Mouse (Mus musculus) left cerebral cortex, postnatal 4 days (tissue): ENCODE results near the gene Ccdc117. TPM values are rescaled to one million over a fixed set of nuclear protein-coding genes. Genes with fewer than 3 reads are reported as not detected.
"Not testable (repeated sequence)": the region's sequence is repeated elsewhere in the genome, so short reads cannot be mapped to it uniquely, and the experiment has no call there.

ENCODE experiments used
- DNase-seq: peaks from one replicate; pipeline ENCODE4 v3.0.0-alpha.2; 2022
- intact Hi-C: fragments of 180-260 bp; cut with DNase I; formaldehyde crosslinking; loops from one replicate; pipeline ENCODE4 v1.15.1; 2025
- total RNA-seq, 2 experiments: library from RNA; stranded (reverse); gene quantifications; 2 replicates each; pipeline ENCODE4 v1.2.3; 2021

The Ccdc117 gene
- total RNA-seq, 2 experiments from 2014 or later = 10.9 TPM

DNA sequence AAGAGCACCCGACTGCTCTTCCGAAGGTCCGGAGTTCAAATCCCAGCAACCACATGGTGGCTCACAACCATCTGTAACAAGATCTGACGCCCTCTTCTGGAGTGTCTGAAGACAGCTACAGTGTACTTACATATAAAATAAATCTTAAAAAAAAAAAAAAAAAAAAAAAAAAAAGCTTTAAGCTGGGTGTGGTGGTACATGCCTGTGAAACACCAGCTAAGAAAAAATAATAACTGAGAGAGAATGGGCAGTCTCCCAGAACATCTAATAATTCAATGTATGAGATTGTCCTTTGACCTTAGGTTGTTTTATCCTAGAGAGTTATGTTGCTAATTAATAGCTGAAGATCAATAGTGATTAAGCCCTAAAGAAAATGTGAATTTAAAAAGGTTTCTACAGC lies 4.5 kb downstream of the Ccdc117 start:
- intact Hi-C loops, DNase-seq: not testable (repeated sequence)

- DNase-seq = no peak
- intact Hi-C loops = no loop called here
These were observed 8.9 kb downstream of the Ccdc117 start for GRCm38 (mm10) chr11:5533108-5533507.

DNA sequence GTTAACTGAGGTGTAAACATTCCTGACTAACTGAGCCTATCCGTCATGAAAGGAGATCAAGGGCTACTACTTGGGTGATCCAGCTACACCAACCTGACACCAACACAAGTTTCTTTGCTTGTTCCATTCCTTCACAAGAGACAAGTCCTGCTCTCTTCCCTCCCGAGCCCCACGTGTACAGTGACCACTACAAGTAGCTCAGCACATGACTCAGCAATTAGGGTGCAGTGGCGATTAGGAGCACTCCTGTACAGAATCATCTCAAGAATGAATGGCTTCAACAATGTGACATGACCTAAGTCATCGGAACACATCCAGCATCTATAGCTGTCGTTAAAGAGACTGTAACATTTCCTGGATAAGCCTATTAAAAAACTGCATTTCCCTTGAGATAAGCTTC lies 11.3 kb downstream of the Ccdc117 start:
- intact Hi-C loops = no loop called here
- no peak for DNase-seq

GRCm38 (mm10) chr11:5530172-5530571 lies 11.8 kb downstream of the Ccdc117 start:
- intact Hi-C loops = no loop called here
- no peak for DNase-seq

GRCm38 (mm10) chr11:5528841-5529240 lies 13.1 kb downstream of the Ccdc117 start:
- intact Hi-C loops = no loop called here
- DNase-seq = no peak

DNA sequence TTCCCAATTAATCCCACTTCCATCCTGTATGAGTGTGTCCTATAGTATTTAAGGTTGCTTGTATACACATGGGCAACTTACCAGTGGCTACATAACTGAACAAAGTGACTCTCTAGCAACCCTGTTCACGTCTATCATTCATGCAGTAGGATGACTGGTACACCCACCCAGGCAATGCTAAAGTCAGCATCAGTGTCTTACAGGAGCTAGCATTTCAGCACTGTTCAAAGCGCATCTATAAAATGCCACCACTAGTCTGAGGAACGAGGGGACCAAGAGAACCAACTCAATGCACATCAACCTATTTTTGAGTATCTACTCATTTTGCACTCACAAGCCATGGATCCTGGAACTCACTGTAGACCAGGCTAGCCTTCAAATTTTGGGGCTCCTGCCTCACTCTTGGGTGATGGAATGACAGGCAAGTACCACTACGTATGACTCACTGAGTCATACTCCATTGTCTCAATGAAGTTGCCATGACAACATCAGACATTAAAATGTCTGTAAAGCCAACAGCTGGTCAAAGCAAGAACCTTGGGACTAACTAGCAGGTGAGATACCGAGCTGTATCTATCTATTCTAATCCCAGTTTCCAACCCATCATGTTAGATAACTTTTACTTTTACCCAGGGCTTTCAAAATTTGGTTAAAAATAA lies 14.0 kb downstream of the Ccdc117 start:
- intact Hi-C loops = no loop called here
- DNase-seq = no peak

DNA sequence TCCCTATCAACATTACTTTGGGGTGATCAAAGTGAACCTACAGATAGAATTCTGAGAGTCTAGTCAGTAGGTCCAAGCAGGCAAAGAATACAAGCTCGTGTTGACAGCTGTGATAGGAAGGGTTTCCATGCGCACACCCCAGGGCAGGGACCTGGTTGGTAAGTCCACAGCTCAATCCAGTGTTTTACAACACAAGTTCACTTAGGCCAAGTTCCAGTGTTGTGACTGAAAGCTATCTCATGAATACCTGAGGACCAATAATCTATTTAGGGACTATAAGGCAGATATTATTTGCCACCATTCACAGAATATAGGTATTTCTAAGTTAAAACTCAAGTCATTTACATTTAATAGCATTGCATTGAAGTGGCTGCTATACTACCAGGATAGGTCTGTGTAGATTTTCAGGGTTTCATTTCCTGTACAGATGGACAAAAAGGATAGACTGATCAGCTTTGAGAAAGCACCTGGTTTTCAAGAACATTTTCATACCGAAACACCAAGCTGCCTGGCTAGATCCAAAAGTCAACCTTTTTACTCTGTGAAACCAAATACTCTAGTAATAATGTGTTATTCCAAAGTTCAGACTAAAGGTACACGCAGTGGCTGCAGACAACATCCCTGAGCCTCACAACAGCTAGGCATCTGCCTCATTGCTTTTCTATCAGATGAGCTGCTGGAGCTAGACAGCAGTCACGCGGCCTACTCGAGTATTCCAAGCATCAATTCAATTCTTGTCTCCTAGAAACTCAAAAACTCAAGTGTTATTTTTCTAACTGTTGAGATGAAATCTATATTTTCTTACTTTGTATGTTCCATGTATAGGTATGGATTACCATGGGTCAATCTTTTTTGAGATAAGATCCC lies 15.2 kb downstream of the Ccdc117 start:
- intact Hi-C loops = no loop called here

GRCm38 (mm10) chr11:5525418-5525817 lies 16.6 kb downstream of the Ccdc117 start:
- intact Hi-C loops = no loop called here
- no peak for DNase-seq

More for the DNA sequence above, 15.2 kb downstream of the Ccdc117 start:
- DNase-seq = no peak

DNA sequence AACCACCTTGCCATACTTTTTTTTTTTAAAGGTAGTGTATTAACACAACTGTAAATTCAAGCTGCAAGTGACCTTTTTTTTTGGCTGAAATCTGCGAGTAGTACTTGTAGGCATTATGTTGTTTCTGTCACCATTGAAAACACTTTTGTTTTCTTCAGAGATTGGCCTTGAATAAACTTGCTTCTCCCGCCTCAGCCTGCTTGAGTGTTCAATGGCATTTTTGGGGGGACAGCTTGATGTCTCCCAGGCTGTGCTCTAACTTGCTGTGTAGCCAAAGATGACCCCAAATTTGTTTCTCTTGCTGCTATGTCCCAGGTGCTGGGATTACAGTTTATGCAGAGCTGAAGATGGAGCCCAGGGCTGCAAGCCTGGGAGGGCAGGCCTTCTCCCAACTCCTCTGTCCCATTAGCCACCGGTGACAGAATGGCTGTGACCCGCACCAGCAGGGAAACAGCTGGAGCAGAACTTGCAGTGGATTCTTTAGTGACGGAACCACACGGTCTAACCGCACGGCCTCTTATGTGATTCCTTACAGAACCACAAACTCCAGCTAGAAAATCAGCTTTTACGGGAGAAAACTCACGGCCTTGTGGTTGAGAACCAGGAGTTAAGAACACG lies 19.1 kb downstream of the Ccdc117 start:
- intact Hi-C loops = loop anchor here (5.0 kb wide), 1 partner anchor 36 kb away; no protein-coding TSS in a partner anchor
- no peak for DNase-seq

GRCm38 (mm10) chr11:5521516-5522291 lies 20.3 kb downstream of the Ccdc117 start:
- DNase-seq = peak; percentile 71
- intact Hi-C loops = loop anchor here (5.0 kb wide), 1 partner anchor 34 kb away; no protein-coding TSS in a partner anchor

- intact Hi-C loops = loop anchor here (5.0 kb wide), 1 partner anchor 34 kb away; no protein-coding TSS in a partner anchor
- no peak for DNase-seq
These were observed 20.8 kb downstream of the Ccdc117 start for GRCm38 (mm10) chr11:5521266-5521515.

DNA sequence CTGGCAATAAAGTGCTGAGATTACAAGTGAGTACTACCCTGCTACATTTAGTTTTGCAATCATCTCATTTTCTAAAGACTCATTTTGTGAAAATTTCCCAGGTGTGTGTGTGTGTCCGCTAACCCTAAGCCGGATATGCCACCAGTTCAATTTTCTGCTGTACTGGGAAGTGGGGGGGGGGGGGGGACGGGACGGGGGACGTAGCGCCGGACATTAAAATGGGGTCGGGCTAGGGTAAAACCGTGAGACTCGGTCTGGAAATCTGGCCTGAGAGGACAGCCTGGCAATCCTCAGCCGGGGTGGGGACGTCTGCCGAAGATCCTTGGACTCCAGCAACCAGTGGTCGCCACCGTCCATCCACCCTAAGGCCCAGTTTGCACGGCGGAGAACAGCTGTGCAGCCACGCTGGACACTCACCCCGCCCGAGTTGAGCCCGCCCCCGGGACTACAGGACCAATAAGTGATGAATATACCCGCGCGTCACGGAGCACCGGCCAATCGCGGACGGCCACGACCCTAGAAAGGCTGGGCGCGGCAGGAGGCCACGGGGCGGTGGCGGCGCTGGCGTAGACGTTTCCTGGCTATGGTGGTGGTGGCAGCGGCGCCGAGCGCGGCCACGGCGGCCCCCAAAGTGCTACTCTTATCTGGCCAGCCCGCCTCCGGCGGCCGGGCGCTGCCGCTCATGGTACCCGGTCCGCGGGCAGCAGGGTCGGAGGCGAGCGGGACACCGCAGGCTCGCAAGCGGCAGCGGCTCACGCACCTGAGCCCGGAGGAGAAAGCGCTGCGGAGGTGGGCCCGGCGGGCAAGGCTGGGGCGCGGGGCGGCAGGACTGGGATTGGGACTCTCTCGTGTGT lies 21.3 kb downstream of the Ccdc117 start, which contains the start of gene Xbp1:
Gene Xbp1 (plus strand): TSS at position 248 of the 854 bp plus-strand sequence.
- DNase-seq = peak; percentile 98
- intact Hi-C loops = loop anchor here (5.0 kb wide), 1 partner anchor 33 kb away; no protein-coding TSS in a partner anchor

DNA sequence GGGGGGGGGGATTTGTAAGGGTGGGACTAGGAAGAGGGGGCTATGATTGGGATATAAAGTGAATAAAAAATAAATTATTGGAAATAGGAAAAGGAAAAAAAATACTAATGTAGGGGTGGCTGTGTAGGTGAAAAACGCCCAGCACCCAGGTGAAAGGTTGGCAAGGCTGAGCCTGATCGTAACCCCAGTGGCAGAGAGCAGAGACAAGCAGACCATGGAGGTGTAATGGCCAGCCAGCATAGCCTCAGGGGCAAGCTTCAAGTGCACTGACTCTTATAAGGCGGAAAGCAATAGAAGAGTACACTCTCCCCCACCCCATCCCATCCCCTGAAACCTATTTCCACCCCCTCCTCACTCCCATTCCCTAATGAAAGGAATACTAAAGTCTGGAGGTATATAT lies 22.3 kb downstream of the Ccdc117 start:
- intact Hi-C loops = loop anchor here (5.0 kb wide), 1 partner anchor 32 kb away; no protein-coding TSS in a partner anchor
- DNase-seq = no peak

GRCm38 (mm10) chr11:5517346-5517745 lies 24.6 kb downstream of the Ccdc117 start:
- DNase-seq = no peak
- intact Hi-C loops = no loop called here

GRCm38 (mm10) chr11:5516617-5517016 lies 25.4 kb downstream of the Ccdc117 start:
- DNase-seq = no peak
- intact Hi-C loops = no loop called here

DNA sequence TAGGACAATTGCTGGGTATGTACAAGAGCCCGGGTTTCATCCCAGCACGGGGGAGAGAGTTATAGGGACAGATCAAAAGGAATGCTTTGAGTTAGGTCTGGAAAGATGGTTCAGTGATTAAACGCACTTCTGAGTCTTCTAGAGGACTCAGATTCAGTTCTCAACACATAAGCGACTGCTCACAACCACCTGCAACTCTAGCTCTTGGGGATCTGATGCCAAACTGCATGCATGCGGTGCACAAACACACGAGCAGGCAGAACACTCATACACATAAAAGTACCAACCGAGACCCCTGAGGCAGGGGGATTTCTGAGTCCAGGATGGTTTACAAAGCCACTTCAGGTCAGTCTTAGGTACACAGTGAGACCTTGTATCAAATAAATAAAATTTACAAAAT lies 25.8 kb downstream of the Ccdc117 start:
- intact Hi-C loops = no loop called here
- DNase-seq = no peak

DNA sequence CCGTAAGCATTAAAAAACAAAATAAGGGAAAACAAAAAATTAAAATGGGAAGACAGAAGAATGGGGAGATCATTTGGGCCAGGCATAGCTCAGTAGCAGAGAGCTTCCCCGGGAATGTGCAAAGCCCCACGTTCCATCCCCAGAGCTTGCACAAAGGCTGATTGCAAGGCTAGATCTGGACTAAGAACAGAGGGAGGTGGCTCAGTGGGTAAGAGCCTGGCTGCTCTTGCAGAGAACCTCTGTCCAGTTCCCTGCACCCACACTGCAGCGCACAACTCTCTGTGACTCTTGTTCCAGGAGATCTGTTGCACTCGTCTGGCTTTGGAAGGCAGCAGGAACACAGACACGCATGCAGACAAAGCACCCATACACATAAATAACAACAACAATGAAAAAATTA lies 26.3 kb downstream of the Ccdc117 start:
- no peak for DNase-seq
- intact Hi-C loops = no loop called here

DNA sequence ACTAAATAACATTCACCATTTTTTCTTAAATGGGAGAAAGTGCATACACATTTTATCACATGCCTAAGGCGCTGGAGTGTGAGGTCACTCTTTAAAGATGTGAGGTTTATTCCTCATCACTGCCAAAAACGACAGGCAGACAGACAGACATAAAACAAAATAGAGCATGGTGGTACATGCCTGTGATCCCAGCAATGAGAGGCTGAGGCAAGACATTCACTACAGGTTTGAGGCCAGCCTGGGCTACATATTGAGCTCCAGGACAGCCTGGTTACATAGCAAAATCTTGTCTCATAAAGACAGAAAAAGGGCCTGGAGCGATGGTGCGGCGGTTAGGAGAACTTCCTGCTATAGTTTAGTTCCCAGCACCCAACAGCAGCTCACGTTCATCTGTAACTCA lies 26.8 kb downstream of the Ccdc117 start:
- intact Hi-C loops = no loop called here

GRCm38 (mm10) chr11:5514091-5514490 lies 27.9 kb downstream of the Ccdc117 start:
- DNase-seq = no peak
- intact Hi-C loops = no loop called here

More for the DNA sequence above, 26.8 kb downstream of the Ccdc117 start:
- DNase-seq = no peak

- intact Hi-C loops = no loop called here
- DNase-seq = no peak
These were observed 29.0 kb downstream of the Ccdc117 start for GRCm38 (mm10) chr11:5512961-5513360.
